Comparison of ENCODE assay signal across 9 mouse cellular contexts in the genomic region with DNA sequence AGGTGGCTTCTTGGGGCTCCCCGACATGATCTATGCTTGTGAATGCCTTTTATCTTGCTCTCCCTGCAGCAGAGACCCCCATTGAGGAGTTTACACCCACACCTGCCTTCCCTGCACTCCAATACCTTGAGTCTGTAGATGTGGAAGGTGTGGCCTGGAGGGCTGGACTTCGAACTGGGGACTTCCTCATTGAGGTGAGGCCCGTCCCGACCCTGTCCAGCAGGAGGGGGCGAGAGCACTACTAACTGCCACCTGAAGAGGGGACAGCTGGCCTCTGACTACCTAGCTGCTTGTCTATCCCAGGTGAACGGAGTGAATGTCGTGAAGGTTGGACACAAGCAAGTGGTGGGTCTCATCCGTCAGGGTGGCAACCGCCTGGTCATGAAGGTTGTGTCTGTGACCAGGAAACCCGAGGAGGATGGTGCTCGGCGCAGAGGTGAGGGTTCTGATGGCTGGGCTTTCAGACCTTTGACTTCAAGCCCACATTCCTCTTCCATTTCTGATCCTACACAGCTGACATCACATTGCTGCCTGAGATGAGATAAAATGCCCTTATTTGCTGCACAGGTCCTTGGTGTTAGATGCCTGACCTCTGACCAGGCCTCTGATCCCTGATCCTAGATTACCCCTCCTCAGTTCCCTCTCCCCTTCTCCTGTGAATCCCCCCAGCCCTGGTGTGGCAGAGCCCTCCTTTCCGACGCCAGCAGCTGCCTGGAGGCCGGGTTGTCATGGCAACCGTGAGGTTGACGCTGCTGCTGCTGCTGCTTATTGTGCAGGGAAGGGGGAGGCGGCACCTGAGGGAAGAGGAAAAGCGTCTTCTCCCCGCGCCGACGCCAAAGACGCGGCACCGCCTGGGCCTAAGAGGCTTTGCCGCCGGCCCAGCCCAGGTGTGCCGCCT. TPM values are rescaled to one million over a fixed set of nuclear protein-coding genes. Genes with fewer than 3 reads are reported as not detected.
DNase-seq lines count a peak whose midpoint lies in the region; ATAC-seq lines count a peak whose summit lies in the region.
"Had no signal": no experiment of that assay in that cellular context is flagged by ENCODE, and none has a peak within 500 bp of the region (broad histone marks: within the 10 kb centered on the region; RNA-seq: fewer than 3 reads in every experiment).

No protein-coding gene starts in this region.

- H3K4me3 ChIP-seq in heart, embryonic 11.5 days (ENCODE audit: low read depth, low read length): no peak overlapping the region
- H3K4me3 ChIP-seq in hindbrain, embryonic 10.5 days: peak overlapping the region; percentile 47
- H3K4me3 ChIP-seq: heart, embryonic 15.5 days had no signal

- no peak for ATAC-seq in heart, embryonic 11.5 days (replicated peaks; ENCODE audit: insufficient number of reproducible peaks, low FRiP score, low TSS enrichment)

- peaks cover 17% of the 10 kb centered on the region for H3K27me3 ChIP-seq in heart, embryonic 11.5 days (ENCODE audit: control insufficient read depth, insufficient read depth, low read length)
- peaks cover 16% of the 10 kb centered on the region for H3K27me3 ChIP-seq in hindbrain, embryonic 10.5 days (ENCODE audit: insufficient read depth, poor library complexity, severe bottlenecking)

- DNase-seq in heart, postnatal 36 days: no peak
- peak; percentile 28 to 66 for DNase-seq in cerebellum, postnatal 25 days
- peak; percentile 79 for DNase-seq in hindbrain, embryonic 10.5 days (ENCODE audit: low spot score)
- DNase-seq in left cerebral cortex, postnatal 25 days (ENCODE audit: low spot score in 2 of 2): peak; percentile 91 to 92
- DNase-seq in right cerebral cortex, adult 2 months (ENCODE audit: low spot score in 2 of 2): peak; percentile 88 to 90
- DNase-seq in urinary bladder, adult 18-20 months (ENCODE audit: low spot score in 2 of 2): no peak
- no peak for DNase-seq in lung, postnatal 14 days

- no peak overlapping the region for H3K27ac ChIP-seq in heart, embryonic 11.5 days (ENCODE audit: low read depth, low read length)
- peak overlapping the region; percentile 82 for H3K27ac ChIP-seq in hindbrain, embryonic 10.5 days
- H3K27ac ChIP-seq: heart, embryonic 15.5 days had no signal

- no peaks in the 10 kb centered on the region for H3K36me3 ChIP-seq in heart, embryonic 11.5 days (ENCODE audit: control insufficient read depth, insufficient read depth, low read length)
- H3K36me3 ChIP-seq in hindbrain, embryonic 10.5 days: no peaks in the 10 kb centered on the region
- H3K36me3 ChIP-seq: heart, embryonic 15.5 days had no signal

- intact Hi-C loops in heart, postnatal 36 days (cut with DNase I): no loop called here
- intact Hi-C loops in left cerebral cortex, postnatal 25 days (cut with DNase I): no loop called here

- 43% methylated on average over 28 of the region's 29 CpGs for WGBS in heart, embryonic 11.5 days (ENCODE audit: insufficient replicate concordance)
- 23% methylated on average over 29 of the region's 29 CpGs for WGBS in hindbrain, embryonic 10.5 days

- no peaks in the 10 kb centered on the region for H3K9me3 ChIP-seq in heart, embryonic 11.5 days (replicated peaks; ENCODE audit: control insufficient read depth, low read length)
- no peaks in the 10 kb centered on the region for H3K9me3 ChIP-seq in hindbrain, embryonic 10.5 days
- H3K9me3 ChIP-seq: heart, embryonic 15.5 days had no signal

- peak overlapping the region; percentile 16; the same call in 1 of the 2 replicates for H3K4me2 ChIP-seq in heart, embryonic 11.5 days
- H3K4me2 ChIP-seq: heart, embryonic 15.5 days had no signal

- 0 out of 2 replicates have a peak, but pooled peaks cover 4% of the 10 kb centered on the region for H3K4me1 ChIP-seq in heart, embryonic 11.5 days (ENCODE audit: control insufficient read depth, insufficient read depth, low read length)
- H3K4me1 ChIP-seq in hindbrain, embryonic 10.5 days (replicated peaks): peaks cover 21% of the 10 kb centered on the region

- no peak overlapping the region for H3K9ac ChIP-seq in heart, embryonic 11.5 days (ENCODE audit: low read depth, low read length)
- H3K9ac ChIP-seq: heart, embryonic 15.5 days had no signal

RNA-seq across cellular contexts. Expression of gene Shank3, which starts 32.9 kb away (rescaled TPM):
- 2.1 and 2.7 TPM in 2 replicates for polyA plus RNA-seq in heart, embryonic 11.5 days (2014; fragmentation: Nextera tagmentation; extraction: Ambion mirVana)
- 10 to 100 TPM; 47.0 to 56.3 TPM for total RNA-seq in heart, postnatal 36 days (2021)
- polyA plus RNA-seq in hindbrain, embryonic 10.5 days (2016; fragmentation: Nextera tagmentation; extraction: Ambion mirVana): 2.8 and 3.5 TPM in 2 replicates
- total RNA-seq in left cerebral cortex, postnatal 25 days (2021): 100 to 1,000 TPM; 210 to 243 TPM

RNA-seq across cellular contexts. Expression of gene Acr, which starts 35.9 kb away (rescaled TPM):
- 0.20 TPM in 2 replicates for polyA plus RNA-seq in heart, embryonic 11.5 days (2014; fragmentation: Nextera tagmentation; extraction: Ambion mirVana)
- under 1 TPM; 0.25 to 0.68 TPM for total RNA-seq in heart, postnatal 36 days (2021)
- 0.19 and 0.38 TPM in 2 replicates for polyA plus RNA-seq in hindbrain, embryonic 10.5 days (2016; fragmentation: Nextera tagmentation; extraction: Ambion mirVana)
- 1 to 10 TPM; 1.1 to 1.5 TPM for total RNA-seq in left cerebral cortex, postnatal 25 days (2021)

RNA-seq across cellular contexts. Expression of gene Arsa, which starts 55.0 kb away (rescaled TPM):
- 9.4 TPM in 2 replicates for polyA plus RNA-seq in heart, embryonic 11.5 days (2014; fragmentation: Nextera tagmentation; extraction: Ambion mirVana)
- 10 to 100 TPM; 12.2 to 14.1 TPM for total RNA-seq in heart, postnatal 36 days (2021)
- polyA plus RNA-seq in hindbrain, embryonic 10.5 days (2016; fragmentation: Nextera tagmentation; extraction: Ambion mirVana): 14.3 and 14.8 TPM in 2 replicates
- total RNA-seq in left cerebral cortex, postnatal 25 days (2021): 10 to 100 TPM; 30.4 to 32.5 TPM

RNA-seq across cellular contexts. Expression of gene Rabl2, which starts 59.4 kb away (rescaled TPM):
- polyA plus RNA-seq in heart, embryonic 11.5 days (2014; fragmentation: Nextera tagmentation; extraction: Ambion mirVana): 25.8 and 27.5 TPM in 2 replicates
- total RNA-seq in heart, postnatal 36 days (2021): 1 to 10 TPM; 4.4 to 5.4 TPM
- 76.7 and 88.1 TPM in 2 replicates for polyA plus RNA-seq in hindbrain, embryonic 10.5 days (2016; fragmentation: Nextera tagmentation; extraction: Ambion mirVana)
- total RNA-seq in left cerebral cortex, postnatal 25 days (2021): 10 to 100 TPM; 36.9 to 37.1 TPM

Comparison
In these comparisons a context has a peak if more than half of its experiments do, and no peak if none do; other contexts are left out.
1. DNase-seq: peak in cerebellum, postnatal 25 days (2 of 2), hindbrain, embryonic 10.5 days (single experiment), left cerebral cortex, postnatal 25 days (2 of 2) and right cerebral cortex, adult 2 months (2 of 2); none in heart, postnatal 36 days (0 of 2), urinary bladder, adult 18-20 months (0 of 2) and lung, postnatal 14 days (single experiment).